Comparison of ENCODE assay signal across 15 mouse cellular contexts in genomic region chr13:31546784-31547183, GRCm38 (mm10). TPM values are rescaled to one million over a fixed set of nuclear protein-coding genes. Genes with fewer than 3 reads are reported as not detected.
"Had no signal": no experiment of that assay in that cellular context is flagged by ENCODE, and none has a peak within 500 bp of the region (broad histone marks: within the 10 kb centered on the region; RNA-seq: fewer than 3 reads in every experiment).

No protein-coding gene starts in this region.

- H3K36me3 ChIP-seq: limb, embryonic 10.5 days; midbrain, embryonic 10.5 days; neural tube, embryonic 15.5 days had no signal

- H3K4me1 ChIP-seq: limb, embryonic 10.5 days; midbrain, embryonic 10.5 days; neural tube, embryonic 15.5 days had no signal

- H3K27me3 ChIP-seq: neural tube, embryonic 15.5 days had no signal

- H3K9ac ChIP-seq: neural tube, embryonic 15.5 days had no signal

- DNase-seq: kidney, adult 18-20 months; kidney, postnatal 14 days; midbrain, embryonic 14.5 days; right cerebral cortex, adult 18-20 months; right cerebral cortex, postnatal 25 days; spleen, adult 18-20 months; thymus, postnatal 4 days had no signal

- H3K4me2 ChIP-seq: neural tube, embryonic 15.5 days had no signal

- H3K27ac ChIP-seq: left cerebral cortex, adult 2 months; limb, embryonic 10.5 days; midbrain, embryonic 10.5 days; neural tube, embryonic 15.5 days had no signal

- H3K4me3 ChIP-seq: left cerebral cortex, adult 2 months; limb, embryonic 10.5 days; midbrain, embryonic 10.5 days; myocyte; neural tube, embryonic 15.5 days had no signal

- H3K9me3 ChIP-seq: limb, embryonic 10.5 days; midbrain, embryonic 10.5 days; neural tube, embryonic 15.5 days had no signal

RNA-seq across cellular contexts. Expression of gene Foxq1, which starts 9.2 kb away (rescaled TPM):
- polyA plus RNA-seq: limb, embryonic 10.5 days had no signal

RNA-seq across cellular contexts. Expression of gene A530084C06Rik, which starts 12.3 kb away (rescaled TPM):
- polyA plus RNA-seq: kidney, embryonic 14.5 days; limb, embryonic 10.5 days; midbrain, embryonic 10.5 days; midbrain, embryonic 14.5 days; myocyte; neural tube, embryonic 11.5 days; neural tube, embryonic 15.5 days; stomach, embryonic 14.5 days had no signal
